Mouse (Mus musculus): ENCODE measurements around the gene Zfhx3.

The Zfhx3 gene

GRCm38 (mm10) chr8:108239531-108239930 is 297.1 kb downstream of the Zfhx3 start:
- peak; percentile 55 for DNase-seq (ENCODE audit: low read depth, low spot score)

GRCm38 (mm10) chr8:108241041-108241690 is 298.7 kb downstream of the Zfhx3 start:
- DNase-seq (ENCODE audit: low read depth, low spot score): no peak

GRCm38 (mm10) chr8:108243270-108243669 is 300.8 kb downstream of the Zfhx3 start:
- DNase-seq (ENCODE audit: low read depth, low spot score): no peak

GRCm38 (mm10) chr8:108244636-108245494 is 302.4 kb downstream of the Zfhx3 start:
- no peak for DNase-seq (ENCODE audit: low read depth, low spot score)

GRCm38 (mm10) chr8:108245575-108245974 is 303.1 kb downstream of the Zfhx3 start:
- DNase-seq (ENCODE audit: low read depth, low spot score): peak; percentile 12

GRCm38 (mm10) chr8:108246035-108246933 is 303.8 kb downstream of the Zfhx3 start:
- no peak for DNase-seq (ENCODE audit: low read depth, low spot score)

GRCm38 (mm10) chr8:108246934-108247417 is 304.5 kb downstream of the Zfhx3 start:
- no peak for DNase-seq (ENCODE audit: low read depth, low spot score)

GRCm38 (mm10) chr8:108264593-108265160 is 322.2 kb downstream of the Zfhx3 start:
- no peak for DNase-seq (ENCODE audit: low read depth, low spot score)

GRCm38 (mm10) chr8:108277960-108278359 is 335.5 kb downstream of the Zfhx3 start:
- no peak for DNase-seq (ENCODE audit: low read depth, low spot score)

GRCm38 (mm10) chr8:108281981-108282380 is 339.5 kb downstream of the Zfhx3 start:
- DNase-seq (ENCODE audit: low read depth, low spot score): peak; percentile 20

GRCm38 (mm10) chr8:108286117-108286516 is 343.7 kb downstream of the Zfhx3 start:
- no peak for DNase-seq (ENCODE audit: low read depth, low spot score)

- DNase-seq (ENCODE audit: low read depth, low spot score): no peak
Observed at GRCm38 (mm10) chr8:108300964-108301615, 358.6 kb downstream of the Zfhx3 start.

- DNase-seq (ENCODE audit: low read depth, low spot score): no peak
Observed at GRCm38 (mm10) chr8:108301654-108302053, 359.2 kb downstream of the Zfhx3 start.

- no peak for DNase-seq (ENCODE audit: low read depth, low spot score)
Observed at GRCm38 (mm10) chr8:108305368-108305767, 362.9 kb downstream of the Zfhx3 start.

GRCm38 (mm10) chr8:108309525-108310246 is 367.2 kb downstream of the Zfhx3 start:
- no peak for DNase-seq (ENCODE audit: low read depth, low spot score)

- no peak for DNase-seq (ENCODE audit: low read depth, low spot score)
Observed at GRCm38 (mm10) chr8:108315046-108315445, 372.6 kb downstream of the Zfhx3 start.

- DNase-seq (ENCODE audit: low read depth, low spot score): no peak
Observed at GRCm38 (mm10) chr8:108317532-108318093, 375.2 kb downstream of the Zfhx3 start.

GRCm38 (mm10) chr8:108327711-108328110 is 385.3 kb downstream of the Zfhx3 start:
- peak; percentile 21 for DNase-seq (ENCODE audit: low read depth, low spot score)

GRCm38 (mm10) chr8:108348352-108348751 is 405.9 kb downstream of the Zfhx3 start:
- peak; percentile 25 for DNase-seq (ENCODE audit: low read depth, low spot score)

GRCm38 (mm10) chr8:108348776-108349175 is 406.3 kb downstream of the Zfhx3 start:
- no peak for DNase-seq (ENCODE audit: low read depth, low spot score)

Data from brain, adult 2 months (tissue).